Mouse (Mus musculus) cortical plate, adult 2 months (tissue): Measurements from ENCODE around the gene Lrwd1.

ENCODE experiments used
- CTCF ChIP-seq: fragments of 200-500 bp; IDR thresholded peaks from 2 replicates; pipeline ENCODE4 v1.5.1; 2011; ENCODE audit warnings: mild to moderate bottlenecking, control low read depth, low read length; ENCODE audit not compliant: insufficient read depth; ENCODE audit errors: extremely low read depth
- POLR2A ChIP-seq: fragments of 200-500 bp; IDR thresholded peaks from 2 replicates; pipeline ENCODE4 v1.6.1; 2011; ENCODE audit warnings: mild to moderate bottlenecking, low read length, control low read depth; ENCODE audit not compliant: insufficient read depth; ENCODE audit errors: extremely low read depth

DNA sequence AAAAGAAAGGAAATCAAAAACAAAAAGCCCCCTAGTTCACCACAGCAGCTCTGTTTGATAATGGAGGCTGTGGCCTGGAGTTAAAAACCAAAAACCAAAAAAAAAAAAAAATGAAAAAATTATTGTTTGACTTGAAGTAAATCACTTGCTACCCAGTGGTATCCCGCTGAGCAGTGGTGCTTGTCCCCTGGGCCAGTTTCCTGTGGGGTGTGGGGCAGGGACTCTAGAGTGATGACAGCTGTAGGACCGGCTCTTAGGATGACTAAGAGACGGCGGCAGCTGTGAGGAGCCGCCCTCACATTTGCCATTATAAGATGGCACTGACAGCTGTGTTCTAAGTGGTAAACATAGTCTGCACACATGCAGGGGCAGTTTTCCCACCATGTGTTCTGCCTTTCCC is 19.5 kb upstream of the Lrwd1 start:
- TF ChIP-seq CTCF (no peak), POLR2A (no peak)
